Mouse (Mus musculus) kidney, embryonic 15.5 days (tissue): Measurements from ENCODE around the gene Ssb. TPM values are rescaled to one million over a fixed set of nuclear protein-coding genes. Genes with fewer than 3 reads are reported as not detected.

Experiments
- ATAC-seq: fragments of 200-750 bp; cut with Nextera tagmentation; replicated peaks from 2 replicates; pipeline ENCODE4 v1.8.0; 2017; ENCODE audit warnings: moderate TSS enrichment; ENCODE audit not compliant: low FRiP score
- H3K27ac ChIP-seq: fragments of 300-500 bp; sonication (generic); 2 replicates; pipeline ENCODE4 v1.5.1; 2015; ENCODE audit warnings: mild to moderate bottlenecking, inconsistent platforms
- H3K27me3 ChIP-seq: fragments of 300-500 bp; sonication (generic); 2 replicates; pipeline ENCODE4 v1.6.1; 2015; ENCODE audit warnings: inconsistent platforms
- H3K36me3 ChIP-seq: fragments of 300-500 bp; sonication (generic); 2 replicates; pipeline ENCODE4 v1.6.1; 2015; ENCODE audit warnings: inconsistent platforms
- H3K4me1 ChIP-seq: fragments of 300-500 bp; sonication (generic); 2 replicates; pipeline ENCODE4 v1.6.1; 2015; ENCODE audit warnings: inconsistent platforms
- H3K4me2 ChIP-seq: fragments of 300-500 bp; sonication (generic); 2 replicates; pipeline ENCODE4 v1.6.1; 2015; ENCODE audit warnings: moderate library complexity, mild to moderate bottlenecking, inconsistent platforms
- H3K4me3 ChIP-seq: fragments of 300-500 bp; sonication (generic); replicated peaks from 2 replicates; pipeline ENCODE4 v1.5.1; 2015; ENCODE audit warnings: mild to moderate bottlenecking, inconsistent platforms
- H3K9ac ChIP-seq: fragments of 300-500 bp; sonication (generic); 2 replicates; pipeline ENCODE4 v1.6.1; 2015; ENCODE audit warnings: mild to moderate bottlenecking, inconsistent platforms
- H3K9me3 ChIP-seq: fragments of 300-500 bp; sonication (generic); replicated peaks from 2 replicates; pipeline ENCODE4 v1.6.1; 2016; ENCODE audit warnings: inconsistent platforms
- WGBS: fragments of 180-500 bp; shearing (Covaris S2); methylation state at CpG from one replicate; pipeline ENCODE4 v1.1.7; 2015; ENCODE audit warnings: mixed read lengths; 5-methylcytosine and 5-hydroxymethylcytosine counted together
- polyA plus RNA-seq: library from polyadenylated mRNA; unstranded; fragments of >200 nt; fragmentation: Nextera tagmentation; extraction: Ambion mirVana; gene quantifications from 2 replicates; pipeline ENCODE4 v1.2.1, GENCODE M21; 2015

Ssb gene
- polyA plus RNA-seq, 1 experiment from 2014 or later, result 356 TPM

- peaks cover 77% of the 10 kb centered on the region for H3K36me3 ChIP-seq
- no peaks in the 10 kb centered on the region for H3K27me3 ChIP-seq
- H3K9me3 ChIP-seq, result no peaks in the 10 kb centered on the region
- no peak overlapping the region for H3K4me2 ChIP-seq
- H3K9ac ChIP-seq, result no peak overlapping the region
- 91% methylated on average over 8 of the region's 8 CpGs for WGBS
- no peak overlapping the region for H3K4me3 ChIP-seq
- no peak overlapping the region for H3K27ac ChIP-seq
- no peak for ATAC-seq
- H3K4me1 ChIP-seq, result peaks cover 9% of the 10 kb centered on the region; the same call in 1 of the 2 replicates
These were observed 31.2 kb upstream of the Ssb start for GRCm38 (mm10) chr2:69830116-69830515.

GRCm38 (mm10) chr2:69837244-69837967 is 24.0 kb upstream of the Ssb start:
- H3K27ac ChIP-seq, result no peak overlapping the region
- peaks cover 45% of the 10 kb centered on the region for H3K36me3 ChIP-seq
- ATAC-seq, result no peak
- H3K4me2 ChIP-seq, result no peak overlapping the region
- H3K4me1 ChIP-seq, result no peaks in the 10 kb centered on the region
- no peak overlapping the region for H3K4me3 ChIP-seq
- WGBS, result 80% methylated on average over 7 of the region's 7 CpGs
- H3K9me3 ChIP-seq, result no peaks in the 10 kb centered on the region
- H3K9ac ChIP-seq, result no peak overlapping the region
- no peaks in the 10 kb centered on the region for H3K27me3 ChIP-seq

GRCm38 (mm10) chr2:69837996-69838395 is 23.4 kb upstream of the Ssb start:
- H3K36me3 ChIP-seq, result peaks cover 39% of the 10 kb centered on the region
- no peak overlapping the region for H3K4me2 ChIP-seq
- H3K27me3 ChIP-seq, result no peaks in the 10 kb centered on the region
- H3K9me3 ChIP-seq, result no peaks in the 10 kb centered on the region
- no peak overlapping the region for H3K9ac ChIP-seq
- WGBS, result 53% methylated on average over 3 of the region's 3 CpGs
- H3K27ac ChIP-seq, result no peak overlapping the region
- no peak overlapping the region for H3K4me3 ChIP-seq
- no peak for ATAC-seq
- no peaks in the 10 kb centered on the region for H3K4me1 ChIP-seq

GRCm38 (mm10) chr2:69838707-69839106 is 22.7 kb upstream of the Ssb start:
- Histone ChIP-seq H3K27ac (no peak overlapping the region), H3K4me2 (no peak overlapping the region), H3K4me1 (no peaks in the 10 kb centered on the region), H3K4me3 (no peak overlapping the region), H3K9ac (no peak overlapping the region), H3K36me3 (peaks cover 32% of the 10 kb centered on the region), H3K27me3 (no peaks in the 10 kb centered on the region), H3K9me3 (no peaks in the 10 kb centered on the region)
- ATAC-seq, result no peak

GRCm38 (mm10) chr2:69840261-69840660 is 21.1 kb upstream of the Ssb start:
- H3K4me3 ChIP-seq, result no peak overlapping the region
- H3K36me3 ChIP-seq, result peaks cover 18% of the 10 kb centered on the region
- no peak for ATAC-seq
- no peaks in the 10 kb centered on the region for H3K9me3 ChIP-seq
- no peaks in the 10 kb centered on the region for H3K4me1 ChIP-seq
- H3K27me3 ChIP-seq, result no peaks in the 10 kb centered on the region
- WGBS, result 46% methylated on average over 6 of the region's 6 CpGs
- H3K27ac ChIP-seq, result no peak overlapping the region
- H3K9ac ChIP-seq, result no peak overlapping the region
- H3K4me2 ChIP-seq, result no peak overlapping the region

- Histone ChIP-seq H3K27me3 (no peaks in the 10 kb centered on the region), H3K9me3 (no peaks in the 10 kb centered on the region), H3K36me3 (no peaks in the 10 kb centered on the region), H3K4me1 (no peaks in the 10 kb centered on the region), H3K4me3 (no peak overlapping the region), H3K4me2 (no peak overlapping the region), H3K27ac (peak overlapping the region; percentile 3), H3K9ac (no peak overlapping the region)
- WGBS, result 70% methylated on average over 6 of the region's 6 CpGs
- no peak for ATAC-seq
These were observed 12.1 kb upstream of the Ssb start for GRCm38 (mm10) chr2:69849215-69849614.

GRCm38 (mm10) chr2:69851427-69852058 is 9.8 kb upstream of the Ssb start:
- Histone ChIP-seq H3K4me1 (no peaks in the 10 kb centered on the region), H3K4me3 (no peak overlapping the region), H3K36me3 (no peaks in the 10 kb centered on the region), H3K9ac (no peak overlapping the region), H3K27ac (no peak overlapping the region), H3K9me3 (no peaks in the 10 kb centered on the region), H3K4me2 (no peak overlapping the region), H3K27me3 (no peaks in the 10 kb centered on the region)
- ATAC-seq, result 0 out of 2 replicates have a peak, but pooled peaks have one; percentile 33
- 50% methylated on average over 2 of the region's 2 CpGs for WGBS

- WGBS, result 62% methylated on average over 8 of the region's 8 CpGs
- H3K4me2 ChIP-seq, result no peak overlapping the region
- no peak overlapping the region for H3K9ac ChIP-seq
- no peak overlapping the region for H3K27ac ChIP-seq
- no peaks in the 10 kb centered on the region for H3K9me3 ChIP-seq
- no peak overlapping the region for H3K4me3 ChIP-seq
- no peaks in the 10 kb centered on the region for H3K36me3 ChIP-seq
- no peak for ATAC-seq
- H3K27me3 ChIP-seq, result no peaks in the 10 kb centered on the region
- peaks cover 3% of the 10 kb centered on the region; the same call in 1 of the 2 replicates for H3K4me1 ChIP-seq
These were observed 5.0 kb upstream of the Ssb start for GRCm38 (mm10) chr2:69856392-69856791.

GRCm38 (mm10) chr2:69857882-69858281 is 3.5 kb upstream of the Ssb start:
- WGBS, result 79% methylated on average over 1 of the region's 1 CpGs

GRCm38 (mm10) chr2:69860972-69861452 is 350 bp upstream of the Ssb start:
- Histone ChIP-seq H3K27me3 (no peaks in the 10 kb centered on the region), H3K4me3 (peak overlapping the region; percentile 94), H3K4me2 (peak overlapping the region; percentile 71), H3K4me1 (peaks cover 16% of the 10 kb centered on the region; the same call in 1 of the 2 replicates), H3K27ac (peak overlapping the region; percentile 93), H3K36me3 (peaks cover 16% of the 10 kb centered on the region; the same call in 1 of the 2 replicates), H3K9me3 (no peaks in the 10 kb centered on the region), H3K9ac (peak overlapping the region; percentile 100)
- ATAC-seq, result 0 out of 2 replicates have a peak, but pooled peaks have one; percentile 37
- WGBS, result 12% methylated on average over 13 of the region's 13 CpGs

More at GRCm38 (mm10) chr2:69857882-69858281, 3.5 kb upstream of the Ssb start:
- H3K4me3 ChIP-seq, result no peak overlapping the region
- H3K27ac ChIP-seq, result no peak overlapping the region
- no peaks in the 10 kb centered on the region for H3K27me3 ChIP-seq
- H3K4me2 ChIP-seq, result no peak overlapping the region
- peaks cover 8% of the 10 kb centered on the region; the same call in 1 of the 2 replicates for H3K4me1 ChIP-seq
- no peaks in the 10 kb centered on the region for H3K36me3 ChIP-seq
- H3K9ac ChIP-seq, result no peak overlapping the region
- ATAC-seq, result no peak
- no peaks in the 10 kb centered on the region for H3K9me3 ChIP-seq

- ATAC-seq, result no peak
- Histone ChIP-seq H3K4me3 (peak overlapping the region; percentile 94), H3K27me3 (no peaks in the 10 kb centered on the region)
These were observed 825 bp downstream of the Ssb start for GRCm38 (mm10) chr2:69862117-69862657.

GRCm38 (mm10) chr2:69883990-69884391 is 22.6 kb downstream of the Ssb start:
- Histone ChIP-seq H3K36me3 (peaks cover 14% of the 10 kb centered on the region), H3K27ac (no peak overlapping the region), H3K27me3 (no peaks in the 10 kb centered on the region), H3K4me1 (0 out of 2 replicates have a peak, but pooled peaks cover 6% of the 10 kb centered on the region), H3K9ac (no peak overlapping the region), H3K4me3 (no peak overlapping the region), H3K4me2 (no peak overlapping the region; the same call in 1 of the 2 replicates), H3K9me3 (no peaks in the 10 kb centered on the region)
- no peak for ATAC-seq
- 71% methylated on average over 2 of the region's 2 CpGs for WGBS

More at GRCm38 (mm10) chr2:69862117-69862657, 825 bp downstream of the Ssb start:
- H3K4me1 ChIP-seq, result peaks cover 16% of the 10 kb centered on the region; the same call in 1 of the 2 replicates
- peak overlapping the region; percentile 100 for H3K9ac ChIP-seq
- peaks cover 28% of the 10 kb centered on the region for H3K36me3 ChIP-seq
- H3K9me3 ChIP-seq, result no peaks in the 10 kb centered on the region
- H3K4me2 ChIP-seq, result peak overlapping the region; percentile 71
- WGBS, result 2% methylated on average over 13 of the region's 13 CpGs
- peak overlapping the region; percentile 93 for H3K27ac ChIP-seq
